Mouse (Mus musculus) ES-E14 (cell line): ENCODE measurements around the gene Mnx1. TPM values are rescaled to one million over a fixed set of nuclear protein-coding genes. Genes with fewer than 3 reads are reported as not detected.
"Not testable (repeated sequence)": the region's sequence is repeated elsewhere in the genome, so short reads cannot be mapped to it uniquely, and the experiment has no call there.

Experiments used
- DNase-seq: peaks from one replicate; pipeline ENCODE4 v3.0.0-alpha.2; 2013; ENCODE audit warnings: low read depth, low spot score
- H3K27ac ChIP-seq: 2 replicates; pipeline ENCODE4 v1.5.1; 2012; ENCODE audit warnings: low read depth, mild to moderate bottlenecking, low read length, moderate library complexity, mixed read lengths; ENCODE audit not compliant: poor library complexity, insufficient read depth, severe bottlenecking
- H3K36me3 ChIP-seq: 2 replicates; pipeline ENCODE4 v1.6.1; 2012; ENCODE audit warnings: mild to moderate bottlenecking, low read length, moderate library complexity, mixed read lengths; ENCODE audit not compliant: control insufficient read depth, poor library complexity, insufficient read depth, severe bottlenecking
- H3K4me1 ChIP-seq, 2 experiments: fragments of 150-350 bp in 1 of 2; sonication (generic) in 1 of 2; 2 replicates each; pipeline ENCODE4 v1.6.1; 2012; ENCODE audit warnings: low read length in 2 of 2, mild to moderate bottlenecking in 1 of 2, mixed read lengths in 1 of 2; ENCODE audit not compliant: control insufficient read depth in 2 of 2, insufficient read depth in 2 of 2, poor library complexity in 1 of 2
- H3K4me3 ChIP-seq, 2 experiments: fragments of 150-350 bp in 1 of 2; sonication (generic) in 1 of 2; 2 replicates each; pipeline ENCODE4 v1.5.1; 2012; ENCODE audit warnings: low read length in 2 of 2, low read depth in 1 of 2, mild to moderate bottlenecking in 1 of 2, mixed read lengths in 1 of 2; ENCODE audit not compliant: insufficient read depth in 1 of 2, poor library complexity in 1 of 2, severe bottlenecking in 1 of 2
- H3K9ac ChIP-seq: 2 replicates; pipeline ENCODE4 v1.6.1; 2012; ENCODE audit warnings: low read depth, mild to moderate bottlenecking, low read length, mixed read lengths; ENCODE audit not compliant: poor library complexity, insufficient read depth, severe bottlenecking
- H3K9me3 ChIP-seq: fragments of 150-350 bp; sonication (generic); 2 replicates; pipeline ENCODE4 v1.6.1; 2012; ENCODE audit warnings: low read depth, mild to moderate bottlenecking, low read length; ENCODE audit not compliant: control insufficient read depth, insufficient read depth
- CHD2 ChIP-seq: IDR thresholded peaks from 2 replicates; pipeline ENCODE4 v1.6.1; 2014; ENCODE audit warnings: mild to moderate bottlenecking, low read depth, low read length, inconsistent platforms
- HCFC1 ChIP-seq: IDR thresholded peaks from 2 replicates; pipeline ENCODE4 v1.6.1; 2012; ENCODE audit warnings: low read length, inconsistent platforms, borderline replicate concordance; ENCODE audit not compliant: insufficient read depth
- MAFK ChIP-seq: IDR thresholded peaks from 2 replicates; pipeline ENCODE4 v1.6.1; 2014; ENCODE audit warnings: mild to moderate bottlenecking, low read depth, low read length, inconsistent platforms; ENCODE audit not compliant: insufficient read depth
- ZC3H11A ChIP-seq: IDR thresholded peaks from 2 replicates; pipeline ENCODE4 v1.6.1; 2012; ENCODE audit warnings: low read depth, mild to moderate bottlenecking, inconsistent platforms, low read length, borderline replicate concordance
- ZNF384 ChIP-seq: IDR thresholded peaks from 2 replicates; pipeline ENCODE4 v1.6.1; 2012; ENCODE audit warnings: low read depth, low read length, inconsistent platforms
- in situ Hi-C, 2 experiments: fragments of 600-800 bp; cut with MboI; formaldehyde crosslinking; loops; one replicate each; pipeline ENCODE4 v1.15.1; 2025; ENCODE audit warnings: low sequenced_read_pairs in 2 of 2, inconsistent platforms in 1 of 2; ENCODE audit not compliant: unreplicated experiment in 2 of 2
- total RNA-seq: library from RNA; depleted of rRNA; stranded (reverse); fragments of 300-350 nt; gene quantifications from 2 replicates; pipeline ENCODE4 v1.2.3, GENCODE M21; 2012

The Mnx1 gene
- total RNA-seq, 1 experiment, result 0.13 TPM

GRCm38 (mm10) chr5:29452352-29452751 is 25.9 kb downstream of the Mnx1 start:
- Histone ChIP-seq H3K4me3 (no peak overlapping the region), H3K36me3 (peaks cover 16% of the 10 kb centered on the region), H3K9me3 (no peaks in the 10 kb centered on the region), H3K27ac (no peak overlapping the region), H3K4me1 (no peaks in the 10 kb centered on the region), H3K9ac (no peak overlapping the region)
- DNase-seq, result no peak
- in situ Hi-C loops, result no loop called here
- TF ChIP-seq ZNF384 (no peak), HCFC1 (no peak), ZC3H11A (no peak), CHD2 (no peak), MAFK (no peak)

- peaks cover 55% of the 10 kb centered on the region for H3K36me3 ChIP-seq
- H3K27ac ChIP-seq, result no peak overlapping the region
- no peak overlapping the region for H3K4me3 ChIP-seq
- H3K4me1 ChIP-seq, result no peaks in the 10 kb centered on the region
- H3K9ac ChIP-seq, result no peak overlapping the region
- in situ Hi-C loops, result no loop called here
- DNase-seq, result no peak
- no peak for TF ChIP-seq HCFC1
- H3K9me3 ChIP-seq, result no peaks in the 10 kb centered on the region
These were observed 33.0 kb downstream of the Mnx1 start for GRCm38 (mm10) chr5:29445275-29445674.

GRCm38 (mm10) chr5:29436728-29437127 is 41.5 kb downstream of the Mnx1 start:
- H3K4me1 ChIP-seq, DNase-seq, H3K9ac ChIP-seq, H3K4me3 ChIP-seq, H3K9me3 ChIP-seq, in situ Hi-C loops, H3K27ac ChIP-seq: not testable (repeated sequence)
- peaks cover 35% of the 10 kb centered on the region for H3K36me3 ChIP-seq

GRCm38 (mm10) chr5:29435491-29435890 is 42.8 kb downstream of the Mnx1 start:
- in situ Hi-C loops, result no loop called here
- peaks cover 0 to 6% of the 10 kb centered on the region in 2 experiments; a peak in 1 of 4 replicates for H3K4me1 ChIP-seq
- peak overlapping the region; percentile 92 for H3K9ac ChIP-seq
- no peak for TF ChIP-seq ZC3H11A
- no peak for TF ChIP-seq CHD2
- no peak for TF ChIP-seq HCFC1
- TF ChIP-seq MAFK, result no peak
- H3K4me3 ChIP-seq, result peak overlapping the region; percentile 82 to 91
- no peaks in the 10 kb centered on the region for H3K9me3 ChIP-seq
- no peak overlapping the region for H3K27ac ChIP-seq
- peaks cover 24% of the 10 kb centered on the region for H3K36me3 ChIP-seq
- DNase-seq, result no peak

- peaks cover 0 to 6% of the 10 kb centered on the region in 2 experiments; a peak in 1 of 4 replicates for H3K4me1 ChIP-seq
- TF ChIP-seq CHD2, result no peak
- no peak for TF ChIP-seq ZC3H11A
- TF ChIP-seq HCFC1, result no peak
- no peak for TF ChIP-seq MAFK
- TF ChIP-seq ZNF384, result no peak
- DNase-seq, result no peak
- peak overlapping the region; percentile 82 to 91 for H3K4me3 ChIP-seq
- no peaks in the 10 kb centered on the region for H3K9me3 ChIP-seq
- in situ Hi-C loops, result no loop called here
- H3K36me3 ChIP-seq, result peaks cover 19% of the 10 kb centered on the region
- H3K9ac ChIP-seq, result peak overlapping the region; percentile 92
- H3K27ac ChIP-seq, result no peak overlapping the region; the same call in 1 of the 2 replicates
These were observed 43.4 kb downstream of the Mnx1 start for GRCm38 (mm10) chr5:29434872-29435358.
